Mouse (Mus musculus): ENCODE data around the gene Dennd1a. TPM values are rescaled to one million over a fixed set of nuclear protein-coding genes. Genes with fewer than 3 reads are reported as not detected.

Dennd1a gene
- polyA plus RNA-seq, 1 experiment from 2014 or later: 9.6 TPM

GRCm38 (mm10) chr2:38061474-38061873 is 225.7 kb downstream of the Dennd1a start:
- Histone ChIP-seq H3K4me1 (ENCODE audit: control insufficient read depth, insufficient read depth, low read length) (peaks cover 2% of the 10 kb centered on the region; the same call in 1 of the 2 replicates), H3K27ac (ENCODE audit: low read length) (no peak overlapping the region), H3K9ac (ENCODE audit: low read depth, low read length) (no peak overlapping the region), H3K36me3 (ENCODE audit: control insufficient read depth, insufficient read depth, low read length) (no peaks in the 10 kb centered on the region), H3K27me3 (replicated peaks; ENCODE audit: control insufficient read depth, insufficient read depth, low read length) (no peaks in the 10 kb centered on the region), H3K9me3 (ENCODE audit: control insufficient read depth, low read length) (no peaks in the 10 kb centered on the region), H3K4me2 (ENCODE audit: low read depth, low read length) (no peak overlapping the region), H3K4me3 (ENCODE audit: low read length) (no peak overlapping the region)
- no peak for ATAC-seq
- 36% methylated on average over 2 of the region's 2 CpGs for WGBS

- Histone ChIP-seq H3K27ac (ENCODE audit: low read length) (no peak overlapping the region), H3K4me1 (ENCODE audit: control insufficient read depth, insufficient read depth, low read length) (no peaks in the 10 kb centered on the region), H3K9me3 (ENCODE audit: control insufficient read depth, low read length) (no peaks in the 10 kb centered on the region), H3K27me3 (replicated peaks; ENCODE audit: control insufficient read depth, insufficient read depth, low read length) (no peaks in the 10 kb centered on the region), H3K4me2 (ENCODE audit: low read depth, low read length) (no peak overlapping the region), H3K4me3 (ENCODE audit: low read length) (no peak overlapping the region), H3K36me3 (ENCODE audit: control insufficient read depth, insufficient read depth, low read length) (no peaks in the 10 kb centered on the region), H3K9ac (ENCODE audit: low read depth, low read length) (no peak overlapping the region)
- 49% methylated on average over 3 of the region's 3 CpGs for WGBS
- no peak for ATAC-seq
Measured at GRCm38 (mm10) chr2:38052440-38052839, 234.8 kb downstream of the Dennd1a start.

DNA sequence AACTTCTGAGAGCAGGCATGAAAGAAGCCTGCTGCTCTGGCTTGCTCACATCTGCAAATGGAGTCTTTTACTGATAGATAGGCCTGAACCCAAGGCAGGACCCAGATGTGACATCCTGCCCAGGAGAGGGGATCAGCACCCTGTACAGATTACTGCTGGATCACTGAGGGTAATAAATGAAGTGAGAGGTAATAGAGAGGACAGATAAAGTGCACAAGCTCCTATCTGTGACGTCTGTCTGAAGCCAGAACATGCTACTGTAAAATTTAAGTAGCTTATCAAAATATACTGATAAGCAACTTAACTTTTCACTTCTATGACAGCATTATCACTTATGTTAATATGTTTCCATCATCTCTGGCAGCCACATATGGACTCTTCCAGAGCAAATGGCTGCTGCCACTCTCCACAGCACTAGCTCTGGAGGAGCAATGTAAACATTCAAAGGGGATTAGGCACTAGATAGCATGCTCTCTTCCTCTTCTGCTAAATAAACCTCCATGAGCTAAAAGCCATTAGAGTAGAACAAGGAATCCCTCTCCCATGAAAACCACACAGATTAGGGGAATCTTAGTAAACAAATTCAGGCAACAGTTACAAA is 235.6 kb downstream of the Dennd1a start:
- WGBS: 30% methylated on average over 1 of the region's 1 CpGs
- 0 out of 2 replicates have a peak, but pooled peaks have one; percentile 46 for ATAC-seq
- no peak overlapping the region for H3K4me2 ChIP-seq (ENCODE audit: low read depth, low read length)
- H3K4me1 ChIP-seq (ENCODE audit: control insufficient read depth, insufficient read depth, low read length): no peaks in the 10 kb centered on the region
- no peaks in the 10 kb centered on the region for H3K36me3 ChIP-seq (ENCODE audit: control insufficient read depth, insufficient read depth, low read length)
- H3K27me3 ChIP-seq (replicated peaks; ENCODE audit: control insufficient read depth, insufficient read depth, low read length): no peaks in the 10 kb centered on the region
- no peak overlapping the region for H3K27ac ChIP-seq (ENCODE audit: low read length)
- H3K9me3 ChIP-seq (ENCODE audit: control insufficient read depth, low read length): no peaks in the 10 kb centered on the region
- no peak overlapping the region for H3K4me3 ChIP-seq (ENCODE audit: low read length)
- no peak overlapping the region for H3K9ac ChIP-seq (ENCODE audit: low read depth, low read length)

DNA sequence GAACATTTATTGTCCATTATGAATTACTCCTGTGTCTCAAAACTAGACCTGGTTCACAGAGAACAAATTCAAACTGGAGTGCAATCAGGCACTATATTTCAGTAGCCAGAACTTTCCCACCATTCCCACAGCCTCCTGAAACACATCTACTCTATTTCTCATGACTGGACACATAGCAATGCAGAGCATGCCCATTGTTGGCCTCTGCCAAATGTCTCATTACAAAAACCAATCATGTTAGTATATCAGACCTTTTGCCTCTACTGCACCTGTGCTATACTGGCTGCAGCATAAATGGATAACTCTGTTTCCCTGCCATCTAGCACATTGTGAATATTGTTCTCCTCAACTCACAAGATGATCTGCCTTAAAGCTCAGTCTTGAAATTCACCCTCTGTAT is 238.2 kb downstream of the Dennd1a start:
- Histone ChIP-seq H3K4me2 (ENCODE audit: low read depth, low read length) (no peak overlapping the region), H3K27me3 (replicated peaks; ENCODE audit: control insufficient read depth, insufficient read depth, low read length) (no peaks in the 10 kb centered on the region), H3K36me3 (ENCODE audit: control insufficient read depth, insufficient read depth, low read length) (no peaks in the 10 kb centered on the region), H3K9me3 (ENCODE audit: control insufficient read depth, low read length) (no peaks in the 10 kb centered on the region), H3K4me1 (ENCODE audit: control insufficient read depth, insufficient read depth, low read length) (no peaks in the 10 kb centered on the region), H3K4me3 (ENCODE audit: low read length) (no peak overlapping the region), H3K27ac (ENCODE audit: low read length) (no peak overlapping the region), H3K9ac (ENCODE audit: low read depth, low read length) (no peak overlapping the region)
- ATAC-seq: no peak

DNA sequence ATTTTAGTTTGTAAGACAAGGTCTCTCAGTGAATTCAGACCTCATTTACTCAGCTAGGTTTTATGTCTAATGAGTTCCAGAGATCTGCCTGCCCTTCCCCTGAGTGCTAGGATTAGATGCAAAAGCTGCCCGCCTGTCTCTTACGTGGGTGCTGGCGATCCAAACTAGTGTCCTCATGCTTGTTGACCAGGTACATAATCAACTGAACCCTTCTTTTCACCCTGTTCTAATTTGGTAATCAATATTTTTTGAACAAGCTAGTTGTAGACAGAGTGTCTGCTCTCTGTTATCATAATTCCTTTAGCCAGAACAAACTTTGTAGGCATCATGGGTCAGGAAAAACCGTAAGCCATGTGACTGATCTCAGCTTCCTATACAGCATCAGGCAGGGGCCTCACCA is 241.9 kb downstream of the Dennd1a start:
- Histone ChIP-seq H3K4me2 (ENCODE audit: low read depth, low read length) (no peak overlapping the region), H3K4me3 (ENCODE audit: low read length) (no peak overlapping the region), H3K9me3 (ENCODE audit: control insufficient read depth, low read length) (no peaks in the 10 kb centered on the region), H3K36me3 (ENCODE audit: control insufficient read depth, insufficient read depth, low read length) (no peaks in the 10 kb centered on the region), H3K4me1 (ENCODE audit: control insufficient read depth, insufficient read depth, low read length) (no peaks in the 10 kb centered on the region), H3K27me3 (replicated peaks; ENCODE audit: control insufficient read depth, insufficient read depth, low read length) (no peaks in the 10 kb centered on the region), H3K27ac (ENCODE audit: low read length) (no peak overlapping the region), H3K9ac (ENCODE audit: low read depth, low read length) (no peak overlapping the region)
- no peak for ATAC-seq
- WGBS: 89% methylated on average over 4 of the region's 4 CpGs

- ATAC-seq: no peak
- H3K36me3 ChIP-seq (ENCODE audit: control insufficient read depth, insufficient read depth, low read length): no peaks in the 10 kb centered on the region
- no peaks in the 10 kb centered on the region for H3K4me1 ChIP-seq (ENCODE audit: control insufficient read depth, insufficient read depth, low read length)
- H3K27me3 ChIP-seq (replicated peaks; ENCODE audit: control insufficient read depth, insufficient read depth, low read length): no peaks in the 10 kb centered on the region
- H3K9me3 ChIP-seq (ENCODE audit: control insufficient read depth, low read length): no peaks in the 10 kb centered on the region
- H3K9ac ChIP-seq (ENCODE audit: low read depth, low read length): no peak overlapping the region
- 56% methylated on average over 3 of the region's 3 CpGs for WGBS
- no peak overlapping the region for H3K4me2 ChIP-seq (ENCODE audit: low read depth, low read length)
- no peak overlapping the region for H3K27ac ChIP-seq (ENCODE audit: low read length)
- H3K4me3 ChIP-seq (ENCODE audit: low read length): no peak overlapping the region
Measured at GRCm38 (mm10) chr2:38040845-38041244, 246.3 kb downstream of the Dennd1a start.

DNA sequence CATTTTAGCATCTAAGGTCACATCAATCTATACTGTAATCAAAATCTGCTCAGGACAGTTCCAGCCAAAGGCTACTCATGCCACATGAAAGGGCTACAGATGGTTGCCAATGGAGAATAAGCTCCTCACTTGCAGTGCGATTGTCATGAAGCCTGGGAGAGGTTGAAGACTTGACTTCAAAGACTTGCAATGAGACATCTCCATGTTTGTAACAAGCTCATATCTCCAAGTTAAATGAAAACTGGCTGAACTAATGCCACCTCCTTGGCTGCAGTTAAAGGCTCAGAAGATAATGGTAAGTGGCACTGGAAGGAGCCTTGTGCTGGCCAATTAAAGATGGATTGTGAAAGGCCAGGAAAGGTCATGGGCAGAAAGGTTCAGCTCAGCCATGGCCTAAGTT is 247.6 kb downstream of the Dennd1a start:
- no peaks in the 10 kb centered on the region for H3K4me1 ChIP-seq (ENCODE audit: control insufficient read depth, insufficient read depth, low read length)
- no peak for ATAC-seq
- H3K27ac ChIP-seq (ENCODE audit: low read length): no peak overlapping the region
- 91% methylated on average over 1 of the region's 1 CpGs for WGBS
- no peak overlapping the region for H3K9ac ChIP-seq (ENCODE audit: low read depth, low read length)
- no peaks in the 10 kb centered on the region for H3K9me3 ChIP-seq (ENCODE audit: control insufficient read depth, low read length)
- no peak overlapping the region for H3K4me2 ChIP-seq (ENCODE audit: low read depth, low read length)
- H3K4me3 ChIP-seq (ENCODE audit: low read length): no peak overlapping the region
- H3K36me3 ChIP-seq (ENCODE audit: control insufficient read depth, insufficient read depth, low read length): no peaks in the 10 kb centered on the region
- no peaks in the 10 kb centered on the region for H3K27me3 ChIP-seq (replicated peaks; ENCODE audit: control insufficient read depth, insufficient read depth, low read length)

GRCm38 (mm10) chr2:38028317-38028716 is 258.9 kb downstream of the Dennd1a start:
- H3K4me1 ChIP-seq (ENCODE audit: control insufficient read depth, insufficient read depth, low read length): no peaks in the 10 kb centered on the region
- ATAC-seq: no peak

DNA sequence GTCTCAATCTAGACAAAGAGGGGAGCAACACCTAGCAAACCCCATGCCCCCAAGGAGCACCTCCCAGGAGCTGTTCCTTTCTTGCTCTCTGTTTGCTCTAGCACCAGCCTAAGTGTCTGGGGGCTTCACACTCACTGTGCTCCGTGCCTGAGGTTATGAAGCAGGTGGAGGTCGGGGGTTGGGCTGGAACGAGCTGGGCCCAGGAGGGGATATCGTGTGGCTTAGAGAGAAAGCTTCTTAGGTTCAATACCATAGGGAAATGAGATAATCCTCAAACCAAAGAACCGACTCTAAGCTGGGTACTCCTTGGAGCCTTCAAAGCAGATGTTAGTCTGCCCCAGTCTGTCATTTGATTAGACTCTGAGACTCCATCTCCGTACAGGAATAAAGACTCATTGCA is 261.6 kb downstream of the Dennd1a start:
- Histone ChIP-seq H3K4me3 (ENCODE audit: low read length) (no peak overlapping the region), H3K9ac (ENCODE audit: low read depth, low read length) (no peak overlapping the region), H3K27ac (ENCODE audit: low read length) (no peak overlapping the region), H3K36me3 (ENCODE audit: control insufficient read depth, insufficient read depth, low read length) (no peaks in the 10 kb centered on the region), H3K4me2 (ENCODE audit: low read depth, low read length) (no peak overlapping the region), H3K9me3 (ENCODE audit: control insufficient read depth, low read length) (no peaks in the 10 kb centered on the region), H3K27me3 (replicated peaks; ENCODE audit: control insufficient read depth, insufficient read depth, low read length) (no peaks in the 10 kb centered on the region), H3K4me1 (ENCODE audit: control insufficient read depth, insufficient read depth, low read length) (no peaks in the 10 kb centered on the region)
- 51% methylated on average over 6 of the region's 6 CpGs for WGBS
- no peak for ATAC-seq

More at GRCm38 (mm10) chr2:38028317-38028716, 258.9 kb downstream of the Dennd1a start:
- no peak overlapping the region for H3K4me3 ChIP-seq (ENCODE audit: low read length)
- no peaks in the 10 kb centered on the region for H3K27me3 ChIP-seq (replicated peaks; ENCODE audit: control insufficient read depth, insufficient read depth, low read length)
- no peak overlapping the region for H3K27ac ChIP-seq (ENCODE audit: low read length)
- 84% methylated on average over 3 of the region's 3 CpGs for WGBS
- H3K9me3 ChIP-seq (ENCODE audit: control insufficient read depth, low read length): no peaks in the 10 kb centered on the region
- H3K9ac ChIP-seq (ENCODE audit: low read depth, low read length): no peak overlapping the region
- no peaks in the 10 kb centered on the region for H3K36me3 ChIP-seq (ENCODE audit: control insufficient read depth, insufficient read depth, low read length)
- no peak overlapping the region for H3K4me2 ChIP-seq (ENCODE audit: low read depth, low read length)

DNA sequence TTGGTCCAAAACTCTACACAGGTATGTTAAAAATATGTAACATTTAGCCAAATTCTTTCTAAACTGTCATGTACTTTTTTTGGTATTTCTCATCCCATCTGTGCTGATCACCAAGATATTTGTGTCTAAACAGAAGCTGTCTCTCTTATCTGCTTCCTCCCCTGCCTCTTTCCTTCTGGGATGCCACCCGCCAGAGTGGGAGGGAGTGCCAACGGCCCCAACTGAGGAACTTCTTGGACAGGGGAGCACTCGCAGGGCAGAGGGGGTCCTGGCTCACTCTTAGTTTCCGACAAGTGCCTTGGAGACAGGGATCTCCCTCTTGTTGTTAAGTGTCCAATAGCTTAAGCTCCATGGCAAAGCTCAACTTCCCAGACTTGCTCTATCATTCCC is 263.5 kb downstream of the Dennd1a start:
- H3K27me3 ChIP-seq (replicated peaks; ENCODE audit: control insufficient read depth, insufficient read depth, low read length): no peaks in the 10 kb centered on the region
- no peaks in the 10 kb centered on the region for H3K9me3 ChIP-seq (ENCODE audit: control insufficient read depth, low read length)
- H3K36me3 ChIP-seq (ENCODE audit: control insufficient read depth, insufficient read depth, low read length): no peaks in the 10 kb centered on the region
- H3K4me1 ChIP-seq (ENCODE audit: control insufficient read depth, insufficient read depth, low read length): no peaks in the 10 kb centered on the region
- H3K4me3 ChIP-seq (ENCODE audit: low read length): no peak overlapping the region
- no peak overlapping the region for H3K27ac ChIP-seq (ENCODE audit: low read length)
- WGBS: 78% methylated on average over 4 of the region's 4 CpGs
- H3K9ac ChIP-seq (ENCODE audit: low read depth, low read length): no peak overlapping the region
- no peak for ATAC-seq
- H3K4me2 ChIP-seq (ENCODE audit: low read depth, low read length): no peak overlapping the region

All from intestine, embryonic 16.5 days (tissue).